Mouse (Mus musculus) hindlimb bud, embryonic 11.5 days (tissue): Measurements from ENCODE around the gene Eftud2.

Experiments
- DNase-seq: peaks from one replicate; pipeline ENCODE4 v3.0.0-alpha.2; 2012; ENCODE audit warnings: low read depth, low spot score; ENCODE audit errors: extremely low spot score

Gene Eftud2

DNA sequence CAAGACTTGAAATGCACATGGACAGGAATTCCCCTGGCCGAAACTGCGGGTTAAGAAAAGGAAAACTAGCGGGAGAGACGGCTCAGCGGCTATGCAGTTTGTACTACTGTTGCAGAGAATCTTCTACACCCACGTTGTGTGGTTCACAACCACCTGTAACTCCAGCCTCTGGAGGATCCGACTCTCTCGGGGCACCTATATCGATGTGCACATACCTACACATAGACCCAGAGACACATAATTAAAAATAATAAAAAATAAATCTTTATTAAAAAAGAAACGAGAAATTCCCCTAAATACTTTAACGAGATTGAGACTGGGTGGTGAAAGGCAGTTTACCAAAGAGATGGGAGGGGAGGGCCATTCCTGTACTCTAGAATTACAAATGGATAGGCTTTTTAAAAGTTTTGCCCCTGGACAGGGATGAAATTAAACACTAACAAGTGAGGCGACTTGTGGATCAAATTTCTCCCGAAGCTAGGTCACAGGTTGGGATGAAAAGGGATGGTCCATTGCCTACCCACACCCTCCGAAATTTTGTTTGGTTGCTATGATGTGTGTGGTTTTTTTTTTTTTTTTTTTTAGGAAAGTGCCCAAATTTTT lies 60.9 kb downstream of the Eftud2 start:
- no peak for DNase-seq

DNA sequence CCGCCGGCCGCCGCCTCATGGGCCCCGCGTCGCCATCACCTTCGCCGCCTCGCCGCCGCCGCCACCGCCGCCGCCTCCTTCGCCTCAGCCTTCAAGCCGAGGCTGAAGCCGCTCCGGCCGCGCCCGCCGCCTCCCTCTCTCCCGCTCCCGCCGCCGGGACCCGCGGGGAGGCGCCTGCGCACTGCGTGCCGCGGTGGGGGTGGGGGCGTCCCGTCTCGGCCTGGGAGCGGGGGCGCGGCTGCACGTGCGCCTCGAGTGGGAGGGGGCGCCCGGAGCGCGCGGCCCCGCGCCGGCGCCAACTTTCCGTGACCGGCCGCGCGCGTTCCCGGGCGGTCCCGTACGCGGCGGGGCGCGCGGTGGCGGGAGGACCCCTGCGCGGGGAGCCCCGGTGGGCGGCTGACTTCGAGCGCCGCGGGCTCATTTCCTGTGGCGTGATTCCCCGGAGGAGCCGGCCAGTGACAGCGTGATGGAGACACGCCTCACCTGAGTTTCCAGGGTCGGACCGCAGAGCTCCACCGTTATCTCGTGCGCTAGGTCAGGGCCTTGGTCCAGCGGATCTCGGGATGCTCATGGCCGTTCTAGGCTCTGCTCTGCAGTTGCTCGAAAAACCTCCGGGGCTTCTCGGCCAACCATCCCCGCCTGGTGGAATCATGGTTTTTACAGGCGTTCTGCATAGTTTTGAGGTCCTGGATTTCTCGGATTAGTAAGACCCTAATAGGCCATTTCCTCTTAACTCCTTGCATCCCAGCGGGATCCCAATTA lies 61.6 kb downstream of the Eftud2 start, which contains the start of gene Gjc1:
Gjc1 (minus strand) TSS at position 680 of the 762 bp plus-strand sequence.
- DNase-seq, result peak; percentile 89

DNA sequence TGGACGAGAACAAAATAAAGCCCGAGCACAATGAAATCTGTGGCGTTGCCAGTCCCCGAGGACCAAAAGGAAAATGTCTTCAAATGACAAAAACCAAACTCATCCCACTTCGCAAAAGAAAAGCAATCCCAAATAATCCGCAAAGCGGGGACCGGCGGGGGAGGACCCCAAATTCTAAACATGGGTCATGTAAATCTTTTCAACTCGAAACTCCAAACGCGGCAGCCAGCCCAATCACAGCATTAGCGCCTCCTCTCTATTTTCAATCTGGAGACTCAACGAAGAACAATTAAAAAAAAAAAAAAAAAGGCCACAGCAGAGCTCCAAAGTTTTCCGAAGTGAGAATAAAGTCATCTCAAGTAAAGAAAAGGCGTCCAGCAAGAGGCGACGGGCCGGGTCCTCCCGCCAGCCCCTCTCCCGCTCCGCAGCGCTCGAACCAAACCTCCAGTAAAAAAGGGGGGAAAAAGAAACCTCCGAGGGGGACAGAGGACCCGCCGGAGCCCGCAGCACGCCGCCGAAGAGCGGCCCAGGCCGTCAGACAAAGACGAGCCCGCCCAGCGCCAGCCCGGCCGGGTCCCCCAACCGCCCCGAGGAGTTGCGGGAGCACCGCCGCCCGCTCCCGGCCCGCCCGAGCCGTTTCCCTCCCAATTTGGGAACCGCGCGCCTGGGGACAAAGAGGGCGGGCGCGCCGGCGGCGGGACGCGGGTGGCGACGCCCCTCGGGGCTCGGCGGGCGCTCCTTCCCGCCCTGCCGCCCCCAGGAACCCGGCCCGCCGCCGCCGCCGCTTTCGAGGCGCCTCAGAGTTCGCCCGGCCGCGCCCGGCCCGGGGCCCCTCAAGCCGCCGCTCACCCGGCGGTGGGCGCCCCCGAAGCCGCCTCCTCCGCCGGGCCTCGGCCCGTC lies 62.4 kb downstream of the Eftud2 start:
- no peak for DNase-seq

DNA sequence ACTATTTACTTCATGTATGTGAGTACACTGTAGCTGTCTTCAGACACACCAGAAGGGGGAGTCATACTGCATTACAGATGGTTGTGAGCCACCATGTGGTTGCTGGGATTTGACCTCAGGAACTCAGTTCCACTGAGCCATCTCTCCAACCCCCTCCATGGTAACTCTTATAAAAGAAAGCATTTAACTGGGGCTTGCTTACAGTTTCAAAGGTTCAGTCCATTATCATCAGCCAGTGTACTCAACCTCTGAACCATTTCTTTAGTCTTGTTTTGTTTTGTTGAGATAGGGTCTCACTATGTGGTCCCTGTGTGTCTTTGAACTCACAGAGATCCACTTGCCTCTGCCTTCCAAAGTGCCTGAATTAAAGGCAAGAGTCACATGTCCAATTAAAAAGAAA lies 65.9 kb downstream of the Eftud2 start:
- DNase-seq, result no peak

DNA sequence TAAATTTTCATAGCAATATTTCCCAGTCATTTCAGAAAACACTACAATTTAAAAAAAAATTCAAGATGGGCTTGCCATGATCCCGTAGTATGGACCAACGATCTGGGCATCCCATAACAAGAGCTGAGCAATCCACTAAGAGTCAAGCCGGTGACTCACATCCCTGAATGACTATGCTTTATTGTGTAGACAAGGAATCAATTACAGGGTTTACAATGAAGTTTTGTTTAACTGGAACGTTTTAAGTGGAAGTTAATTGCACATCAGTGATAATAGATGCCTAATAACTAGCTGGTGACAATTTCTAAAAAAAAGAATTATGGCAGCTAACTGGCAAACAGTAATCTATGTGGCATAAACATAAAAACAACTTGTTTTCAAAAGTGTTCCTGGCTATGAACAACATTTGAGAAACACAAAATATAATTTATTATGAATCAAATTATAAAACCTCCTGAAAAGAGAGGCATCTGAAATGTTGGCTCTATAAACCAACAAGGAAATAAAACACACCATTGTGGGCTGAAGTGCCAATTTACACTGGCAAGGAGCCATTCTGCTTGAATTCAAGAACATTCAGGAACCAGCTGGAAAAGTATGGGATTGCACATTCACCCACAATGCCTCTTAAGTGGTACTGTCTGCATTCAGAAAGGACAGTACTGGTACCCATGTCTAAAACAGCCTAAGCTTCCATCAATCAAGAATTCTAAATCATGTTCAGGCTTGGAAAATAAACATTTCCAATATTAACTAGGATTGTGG lies 69.9 kb downstream of the Eftud2 start:
- no peak for DNase-seq

DNA sequence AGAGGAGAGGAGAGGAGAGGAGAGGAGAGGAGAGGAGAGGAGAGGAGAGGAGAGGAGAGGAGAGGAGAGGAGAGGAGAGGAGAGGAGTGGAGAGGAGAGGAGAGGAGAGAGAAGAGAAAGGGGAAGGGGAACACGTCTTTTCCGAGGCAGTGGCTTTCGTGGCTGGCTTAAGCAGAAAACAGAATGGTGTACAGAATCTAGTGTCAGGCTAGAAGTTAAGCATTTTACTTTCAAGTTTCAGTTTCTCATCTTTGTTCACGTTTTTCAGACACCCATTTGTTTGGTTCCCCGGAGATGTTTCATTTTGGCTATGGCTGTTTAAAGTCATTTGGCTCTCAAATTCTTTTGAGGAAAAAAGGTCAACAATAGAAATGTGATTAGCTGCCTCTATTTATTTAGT lies 72.5 kb downstream of the Eftud2 start:
- DNase-seq, result no peak

DNA sequence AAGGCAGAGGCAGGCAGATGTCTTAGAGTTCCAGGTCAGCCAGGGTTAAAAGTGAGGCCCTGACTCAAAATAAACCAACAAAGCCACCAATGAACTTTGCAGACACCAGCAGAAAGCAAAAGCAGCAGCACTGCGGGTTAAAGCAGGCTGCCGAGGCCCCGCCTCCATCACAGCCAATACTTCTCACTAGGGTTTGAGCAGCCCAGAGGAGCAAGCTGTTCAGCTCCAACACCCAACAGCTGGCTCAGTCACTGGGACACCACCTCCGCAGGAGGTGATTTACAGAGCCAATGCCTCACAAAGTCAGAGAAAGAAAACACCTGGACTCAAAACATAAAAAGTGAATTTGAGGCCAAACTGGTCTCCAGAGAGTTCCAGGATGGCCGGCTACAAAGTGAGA lies 77.3 kb downstream of the Eftud2 start:
- DNase-seq, result no peak

DNA sequence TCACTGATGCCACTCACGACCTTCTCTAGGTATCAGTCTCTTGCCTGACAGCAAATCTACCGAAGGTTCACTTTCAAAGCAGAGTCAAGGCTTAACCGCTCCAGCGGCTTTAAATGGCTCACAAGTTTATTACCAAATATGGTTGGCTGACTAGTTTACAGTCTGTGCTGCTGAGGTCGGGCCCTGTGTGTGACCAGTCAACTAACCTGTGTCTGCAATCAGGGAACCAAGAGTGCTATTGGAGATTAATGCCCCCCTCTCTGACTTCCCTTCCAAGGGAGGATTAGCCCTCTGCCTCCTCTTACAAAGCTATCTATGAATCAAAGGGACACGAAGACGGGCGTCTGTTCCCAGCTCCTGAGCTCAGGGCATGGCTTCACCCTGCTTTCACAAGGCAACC lies 86.6 kb downstream of the Eftud2 start:
- DNase-seq, result no peak

DNA sequence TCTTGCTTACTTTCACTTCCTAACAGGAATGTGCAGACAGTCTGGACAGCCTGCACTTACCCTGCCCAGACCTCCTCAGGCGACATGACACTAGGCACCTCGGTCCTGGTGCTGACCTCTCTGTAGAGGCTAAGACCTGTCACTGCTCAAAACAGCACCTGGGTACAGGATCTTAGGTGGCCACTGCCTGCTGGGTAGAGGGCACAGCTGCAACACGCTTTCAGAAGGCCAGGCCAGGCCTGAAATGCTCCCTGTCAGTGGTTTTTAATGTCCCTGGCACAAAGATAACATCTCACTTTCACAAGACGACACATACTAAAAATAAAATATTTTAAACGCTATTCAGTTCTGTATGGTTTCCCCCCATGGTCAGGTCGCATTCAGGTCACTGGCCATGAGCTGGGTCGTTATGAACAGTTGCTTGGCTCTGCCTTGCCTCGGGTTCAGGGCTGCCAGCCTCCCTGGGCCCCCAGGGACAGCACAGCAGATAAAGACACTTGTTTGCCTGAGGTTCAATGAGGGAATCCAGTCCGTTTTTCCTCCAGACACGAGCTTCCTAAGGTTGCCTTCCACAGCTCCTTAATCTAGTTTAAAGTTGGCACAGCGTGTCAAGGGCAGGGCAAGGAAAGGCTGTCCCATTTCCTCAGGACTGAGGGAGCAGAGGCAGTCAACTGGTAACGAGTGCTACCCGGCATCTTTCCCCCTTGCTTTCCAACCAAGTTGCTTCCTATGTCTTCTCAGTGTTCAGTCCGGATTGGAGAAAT lies 88.9 kb downstream of the Eftud2 start:
- no peak for DNase-seq
